Mouse (Mus musculus): ENCODE results near the gene Htr1d.

The Htr1d gene

GRCm38 (mm10) chr4:136452286-136452685, 29.0 kb downstream of the Htr1d start:
- DNase-seq (ENCODE audit: low spot score) = no peak

GRCm38 (mm10) chr4:136452792-136453191, 29.5 kb downstream of the Htr1d start:
- no peak for DNase-seq (ENCODE audit: low spot score)

DNA sequence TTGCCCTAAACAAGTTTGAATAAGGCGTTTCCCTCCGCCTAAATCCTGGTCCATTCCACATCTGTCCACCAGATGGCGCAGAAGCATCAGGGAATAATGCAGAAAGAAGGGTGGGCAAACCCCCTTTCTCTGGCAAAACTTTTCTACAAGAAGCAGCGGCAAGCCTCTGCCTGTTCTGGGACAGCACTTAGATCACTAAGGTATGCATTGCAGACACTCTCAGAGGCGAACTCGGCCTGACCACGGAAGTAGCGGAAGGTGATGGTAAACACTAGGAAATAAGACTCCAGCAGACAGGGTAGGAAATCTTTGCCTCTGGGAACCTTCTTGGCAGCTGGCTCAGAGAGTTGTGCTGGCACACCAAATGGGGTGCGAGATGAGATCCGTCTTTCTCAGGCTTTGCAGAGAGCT, 31.5 kb downstream of the Htr1d start:
- peak; percentile 59 for DNase-seq (ENCODE audit: low spot score)

GRCm38 (mm10) chr4:136456516-136457218, 33.3 kb downstream of the Htr1d start:
- DNase-seq (ENCODE audit: low spot score) = no peak

DNA sequence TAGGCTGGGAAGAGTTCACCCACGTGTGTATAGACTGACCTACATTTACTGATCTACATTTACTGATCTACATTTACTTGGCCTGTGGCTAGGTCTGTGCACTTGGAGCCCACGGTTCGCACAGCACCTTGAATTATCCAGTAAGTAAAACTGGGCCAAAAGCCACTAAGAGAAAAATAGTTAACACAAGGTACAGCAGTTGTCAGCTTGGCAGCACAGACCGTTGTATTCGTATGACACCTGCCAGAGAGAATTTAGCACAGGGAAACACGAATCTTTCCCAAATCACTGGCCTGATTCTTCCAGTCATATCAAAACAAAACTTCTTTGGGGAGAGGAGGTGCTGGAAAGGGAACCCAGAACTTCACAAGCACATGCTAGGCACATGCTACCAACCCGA, 35.0 kb downstream of the Htr1d start:
- DNase-seq (ENCODE audit: low spot score) = no peak

- DNase-seq (ENCODE audit: low spot score) = no peak
Measured at GRCm38 (mm10) chr4:136459210-136459609, 35.9 kb downstream of the Htr1d start.

DNA sequence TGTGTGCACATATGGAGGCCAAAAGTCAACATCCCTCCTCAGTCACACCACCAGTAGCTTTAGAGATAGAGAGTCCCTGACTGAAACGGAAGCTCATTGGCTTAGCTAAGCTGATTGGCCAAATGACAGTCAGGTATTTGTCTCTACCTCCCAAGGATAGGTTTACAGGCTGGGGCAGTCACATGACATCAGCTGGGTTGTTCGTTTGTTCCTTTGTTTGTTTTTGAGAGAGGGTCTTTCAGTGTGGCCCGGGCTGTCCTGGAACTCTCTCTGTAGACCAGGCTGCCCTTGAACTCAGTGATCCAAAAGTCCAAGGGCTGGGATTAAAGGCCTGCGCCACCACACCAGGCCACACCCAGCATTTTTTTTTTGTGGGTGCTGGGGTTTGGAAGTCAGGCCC, 37.9 kb downstream of the Htr1d start:
- DNase-seq (ENCODE audit: low spot score) = no peak

DNA sequence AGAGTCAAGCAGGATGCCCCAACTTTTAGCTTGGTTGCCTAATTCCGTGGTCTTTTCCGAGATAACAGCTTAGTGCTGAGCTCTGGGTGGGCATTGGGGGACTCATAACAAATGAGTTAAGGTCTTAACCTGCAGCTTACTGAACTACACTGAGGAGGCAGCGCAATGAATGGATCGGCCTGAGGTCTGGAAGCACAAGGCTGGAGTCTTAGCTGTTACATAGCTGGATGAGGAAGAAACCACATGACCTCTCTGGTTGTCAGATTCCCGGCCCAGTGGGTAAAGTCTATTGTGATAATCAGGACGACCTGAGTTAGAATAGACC, 38.4 kb downstream of the Htr1d start:
- no peak for DNase-seq (ENCODE audit: low spot score)

DNA sequence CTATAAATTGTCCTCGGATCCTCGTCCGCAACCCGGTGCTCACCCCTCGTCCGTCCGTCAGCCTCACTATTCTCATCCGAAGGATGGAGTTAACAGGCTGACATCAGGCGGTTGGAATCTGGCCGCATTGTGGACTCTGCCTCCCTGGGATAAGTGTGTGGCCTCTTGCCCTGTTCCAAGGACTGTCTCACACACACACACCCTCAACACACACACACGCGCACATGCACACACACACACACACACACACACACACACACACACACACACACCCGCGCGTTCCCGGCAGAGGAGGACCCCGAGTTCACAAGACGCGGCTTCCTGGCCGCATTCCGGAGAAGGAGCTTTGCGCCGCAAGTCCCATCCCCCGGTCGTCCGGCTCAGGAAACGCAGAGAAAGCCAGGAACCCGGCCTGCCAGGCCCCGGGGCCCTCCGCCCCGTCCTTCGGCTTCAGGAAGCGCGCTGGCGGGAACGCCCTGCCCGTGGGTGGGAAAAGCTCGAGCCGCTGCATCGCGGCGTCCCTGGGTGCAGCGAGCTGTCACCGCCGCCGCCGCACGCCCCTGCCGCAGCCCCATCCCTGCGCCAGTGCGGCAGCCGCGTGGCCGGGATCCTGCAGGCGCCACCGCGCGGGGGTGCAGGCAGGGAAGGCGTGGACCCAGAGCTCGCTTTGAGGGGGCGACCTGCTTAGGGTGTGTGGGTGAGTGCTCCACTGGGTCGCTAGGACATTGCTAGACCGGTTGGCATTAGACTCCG, 38.9 kb downstream of the Htr1d start, which contains the start of gene 6030445D17Rik:
Gene 6030445D17Rik, plus strand, starts transcription at position 165 of the 753 bp plus-strand sequence.
- peak; percentile 46 for DNase-seq (ENCODE audit: low spot score)

DNA sequence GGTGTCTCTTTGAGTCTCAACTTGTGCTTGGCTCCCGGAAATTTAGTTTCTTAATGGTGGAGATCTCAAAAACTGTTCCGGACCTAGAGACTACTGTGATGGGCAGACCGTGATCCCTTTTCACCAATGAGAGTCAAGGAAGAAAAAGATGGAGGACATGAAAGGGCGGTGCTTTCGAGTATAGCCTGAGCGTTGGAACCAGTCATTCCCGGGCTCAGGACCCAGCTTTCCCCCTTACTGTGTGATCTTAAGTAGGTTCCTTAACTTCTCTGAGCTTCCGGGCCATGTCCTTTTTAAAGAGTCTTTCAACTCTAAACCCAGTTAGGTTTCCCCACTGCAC, 39.5 kb downstream of the Htr1d start:
- peak; percentile 43 for DNase-seq (ENCODE audit: low spot score)

DNA sequence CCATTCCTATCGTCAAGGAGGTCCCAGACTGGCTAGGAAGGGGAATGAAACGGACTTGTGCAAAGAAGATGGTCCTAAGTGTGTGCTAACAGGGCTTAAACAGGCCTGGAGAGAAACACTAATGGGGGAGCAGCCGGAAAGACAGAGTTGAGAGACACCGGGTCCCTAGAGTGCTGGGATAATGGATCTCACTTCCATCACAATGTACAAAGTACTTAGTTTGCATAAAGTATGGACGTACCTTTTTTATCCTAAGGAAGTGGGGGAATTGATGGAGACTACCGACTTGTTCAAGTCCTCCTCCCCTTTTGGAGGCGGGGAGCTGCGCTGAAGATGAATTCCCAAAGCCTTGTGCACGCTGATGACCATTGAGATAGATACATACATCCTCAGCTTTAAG, 40.1 kb downstream of the Htr1d start:
- DNase-seq (ENCODE audit: low spot score) = no peak

- no peak for DNase-seq (ENCODE audit: low spot score)
Measured at GRCm38 (mm10) chr4:136466226-136466625, 42.9 kb downstream of the Htr1d start.

DNA sequence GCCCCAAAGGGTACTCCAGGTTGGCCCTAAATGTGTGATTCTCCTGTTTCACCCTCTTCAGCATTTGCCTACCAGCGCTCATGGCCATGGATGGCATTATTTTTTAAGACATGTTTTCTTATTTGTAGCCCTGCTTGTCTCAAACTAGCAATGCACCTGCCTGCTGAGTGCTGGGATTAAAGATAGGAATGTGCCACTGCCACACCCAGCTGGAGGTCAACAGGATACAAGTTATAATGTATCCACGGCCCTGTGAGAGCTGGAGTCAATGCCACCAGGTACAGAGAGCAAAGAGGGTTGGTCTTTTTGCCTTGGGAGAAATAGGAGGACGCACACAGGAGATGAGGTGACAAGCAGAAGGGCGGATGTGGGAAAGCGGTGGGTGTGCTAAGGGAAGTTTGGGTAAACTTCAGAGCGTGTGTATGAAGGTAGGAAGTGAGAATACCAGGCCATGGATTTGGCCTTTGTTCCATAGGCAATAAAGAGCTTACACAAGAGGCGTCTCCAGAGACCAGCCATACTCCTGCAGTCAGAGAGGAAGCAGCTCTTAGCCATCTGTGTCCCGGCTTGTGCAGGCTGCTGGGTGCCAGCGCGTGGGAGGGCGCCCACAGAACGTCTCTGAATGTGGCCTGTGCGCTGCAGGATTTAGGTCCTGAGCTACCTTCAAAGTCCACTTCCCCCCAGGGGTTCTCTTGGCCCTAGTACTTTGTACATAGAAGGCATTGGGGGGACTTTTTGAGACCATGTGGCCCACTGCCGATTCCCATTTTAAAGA, 45.4 kb downstream of the Htr1d start:
- peak; percentile 49 for DNase-seq (ENCODE audit: low spot score)

DNA sequence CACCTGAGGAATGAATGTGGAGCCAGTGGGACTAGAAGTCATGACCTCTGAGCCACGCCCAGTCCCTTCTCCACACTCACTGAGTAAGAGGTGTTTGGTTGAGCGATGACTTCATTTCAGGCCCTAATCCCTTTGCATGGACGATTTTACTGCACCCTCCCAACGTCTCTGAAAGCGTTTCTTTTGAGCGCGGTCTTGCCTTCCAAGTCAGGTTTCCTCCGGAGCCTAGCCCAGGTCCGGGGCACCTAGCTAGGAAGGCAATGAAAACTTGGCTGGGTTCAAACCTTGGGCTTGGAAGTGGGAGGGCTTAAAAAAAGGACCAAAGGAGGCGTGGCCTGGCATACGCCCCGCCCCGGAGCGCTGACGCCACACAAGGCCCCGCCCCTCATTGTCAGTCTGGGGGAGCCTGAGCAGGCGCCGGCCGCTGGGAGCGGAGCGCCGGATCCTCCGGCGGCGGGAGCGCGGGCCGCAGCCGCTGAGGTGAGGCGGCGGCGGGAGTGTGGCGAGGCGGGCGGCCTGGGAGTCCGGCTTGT, 46.1 kb downstream of the Htr1d start, which contains the start of gene Luzp1:
Gene Luzp1, plus strand, starts transcription at position 391 of the 533 bp plus-strand sequence.
- peak; percentile 87 for DNase-seq (ENCODE audit: low spot score)

DNA sequence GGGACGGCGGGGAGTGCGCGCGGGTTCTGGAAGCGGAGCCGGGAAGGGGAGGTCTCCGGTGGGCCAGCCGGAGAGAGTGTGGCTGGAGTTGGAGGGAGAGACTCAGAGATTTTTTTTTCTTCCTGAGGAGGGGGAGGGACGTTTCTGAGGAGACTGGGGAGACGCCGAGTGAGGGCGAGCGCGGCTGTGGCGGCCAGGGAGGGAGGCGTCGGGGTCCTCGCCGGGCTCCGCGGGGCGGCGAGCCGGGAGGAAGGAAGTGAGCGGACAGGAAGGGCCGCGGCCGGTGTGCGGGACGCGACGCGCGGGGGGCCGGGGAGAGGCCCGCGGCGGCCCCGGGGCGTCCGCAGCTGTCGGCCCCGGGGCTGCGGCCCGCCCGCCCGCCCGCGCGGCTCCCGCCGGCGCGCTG, 46.6 kb downstream of the Htr1d start:
- DNase-seq (ENCODE audit: low spot score) = no peak

GRCm38 (mm10) chr4:136470347-136471071, 47.2 kb downstream of the Htr1d start:
- no peak for DNase-seq (ENCODE audit: low spot score)

- DNase-seq (ENCODE audit: low spot score) = no peak
Measured at GRCm38 (mm10) chr4:136476692-136477091, 53.4 kb downstream of the Htr1d start.

GRCm38 (mm10) chr4:136486549-136486948, 63.2 kb downstream of the Htr1d start:
- no peak for DNase-seq (ENCODE audit: low spot score)
